Mouse (Mus musculus) G1E (cell line): ENCODE measurements around the gene Wnk2.

Source experiments
- CTCF ChIP-seq: IDR thresholded peaks from 2 replicates; pipeline ENCODE4 v1.5.1; 2012; ENCODE audit warnings: low read depth, low read length, inconsistent platforms, mixed read lengths
- GATA1 ChIP-seq: IDR thresholded peaks from 2 replicates; pipeline ENCODE4 v1.6.1; 2012; ENCODE audit warnings: borderline replicate concordance, low read length, inconsistent platforms, mixed read lengths
- GATA2 ChIP-seq: IDR thresholded peaks from 2 replicates; pipeline ENCODE4 v1.6.1; 2012; ENCODE audit warnings: low read depth, low read length, inconsistent platforms, borderline replicate concordance
- POLR2AphosphoS5 ChIP-seq: IDR thresholded peaks from 2 replicates; pipeline ENCODE4 v1.6.1; 2012; ENCODE audit warnings: low read depth, low read length, inconsistent platforms; ENCODE audit not compliant: insufficient replicate concordance
- TAL1 ChIP-seq: conservative IDR thresholded peaks from 2 replicates; pipeline ENCODE4 v1.6.1; 2012; ENCODE audit warnings: low read depth, low read length, inconsistent platforms, mixed read lengths

- TF ChIP-seq CTCF (no peak), GATA1 (no peak), TAL1 (no peak), POLR2AphosphoS5 (no peak), GATA2 (no peak)
These were observed 582 bp downstream of the Wnk2 start for GRCm38 (mm10) chr13:49147007-49147857.
